Mouse (Mus musculus): ENCODE measurements at regions not wholly inside any gene's neighbourhood (a gene's known extent, or its start where the extent isn't known, plus 50 kb on each side); places are given as distances from the start of the nearest gene placed in this dataset.

DNA sequence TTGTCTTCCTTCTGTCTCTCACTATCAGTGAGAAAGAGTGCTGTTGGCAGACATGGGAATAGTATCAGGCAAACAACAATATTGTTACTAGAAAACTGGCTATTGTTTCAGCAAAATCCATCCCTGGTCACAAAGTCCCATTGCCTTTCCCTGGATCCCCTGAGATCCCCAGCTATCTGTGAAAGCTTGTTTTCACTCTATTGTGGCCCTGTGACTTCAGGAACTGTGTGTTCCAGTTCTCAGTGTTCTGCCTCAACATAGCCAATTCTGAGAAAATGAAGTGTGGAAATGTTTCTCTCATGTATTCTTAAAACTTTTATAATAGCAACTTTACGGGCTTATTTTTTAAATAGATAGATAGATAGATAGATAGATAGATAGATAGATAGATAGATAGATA is 160.3 kb downstream of the Npr3 start:
- no peak for TF ChIP-seq CTCF (conservative IDR thresholded peaks at IDR 0.05; ENCODE audit: low read length)
- no peak for TF ChIP-seq POU5F1 (IDR thresholded peaks at IDR 0.05; ENCODE audit: borderline replicate concordance, low read length)
- TF ChIP-seq NANOG (IDR thresholded peaks at IDR 0.05; ENCODE audit: borderline replicate concordance, low read length), result no peak
